Mouse (Mus musculus) cortical plate, adult 2 months (tissue): ENCODE data around the gene Idua.

Experiments
- CTCF ChIP-seq: fragments of 200-500 bp; IDR thresholded peaks from 2 replicates; pipeline ENCODE4 v1.5.1; 2011; ENCODE audit warnings: mild to moderate bottlenecking, control low read depth, low read length; ENCODE audit not compliant: insufficient read depth; ENCODE audit errors: extremely low read depth
- POLR2A ChIP-seq: fragments of 200-500 bp; IDR thresholded peaks from 2 replicates; pipeline ENCODE4 v1.6.1; 2011; ENCODE audit warnings: mild to moderate bottlenecking, low read length, control low read depth; ENCODE audit not compliant: insufficient read depth; ENCODE audit errors: extremely low read depth

DNA sequence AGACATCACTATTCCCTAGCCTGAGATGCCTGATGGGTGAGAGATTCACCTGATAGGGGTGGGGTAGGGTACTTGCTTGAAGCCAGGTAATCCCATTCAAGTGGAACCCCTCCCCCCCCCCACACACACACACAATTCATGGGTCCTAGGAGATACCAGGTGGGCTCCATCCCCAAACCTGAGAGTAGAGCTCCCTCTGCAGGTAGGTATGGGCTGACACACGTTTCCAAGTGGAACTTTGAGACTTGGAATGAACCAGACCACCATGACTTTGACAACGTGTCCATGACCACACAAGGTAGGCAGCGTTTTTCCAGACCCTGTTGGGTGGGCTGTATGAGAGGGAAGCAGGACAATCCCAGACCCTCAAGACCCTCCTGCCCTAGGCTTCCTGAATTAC lies 19.8 kb downstream of the Idua start:
- TF ChIP-seq CTCF = peak; percentile 36
- no peak for TF ChIP-seq POLR2A
